Mouse (Mus musculus) T-cell, adult 2 months (primary cell): ENCODE measurements around the gene Otud4.
"Not testable (repeated sequence)": the region's sequence is repeated elsewhere in the genome, so short reads cannot be mapped to it uniquely, and the experiment has no call there.

Experiments
- DNase-seq: peaks from one replicate; pipeline ENCODE4 v3.0.0; 2022; ENCODE audit warnings: low spot score

Gene Otud4

GRCm38 (mm10) chr8:79639586-79640451, at the start of gene Otud4:
Gene Otud4, plus strand, starts transcription at chr8:79639618.
- peak; percentile 43 for DNase-seq

- no peak for DNase-seq
These were observed 38.5 kb upstream of the Otud4 start for GRCm38 (mm10) chr8:79600962-79601361.

- DNase-seq = not testable (repeated sequence)
These were observed 36.2 kb upstream of the Otud4 start for GRCm38 (mm10) chr8:79603204-79603603.

GRCm38 (mm10) chr8:79606225-79606624, 33.2 kb upstream of the Otud4 start:
- DNase-seq = no peak

GRCm38 (mm10) chr8:79606751-79607300, 32.6 kb upstream of the Otud4 start:
- DNase-seq = no peak

- no peak for DNase-seq
These were observed 30.7 kb upstream of the Otud4 start for GRCm38 (mm10) chr8:79608701-79609100.

- no peak for DNase-seq
These were observed 29.1 kb upstream of the Otud4 start for GRCm38 (mm10) chr8:79610268-79610667.

- no peak for DNase-seq
These were observed 27.1 kb upstream of the Otud4 start for GRCm38 (mm10) chr8:79612298-79612697.

- peak; percentile 7 for DNase-seq
These were observed 26.5 kb upstream of the Otud4 start for GRCm38 (mm10) chr8:79612965-79613364.

GRCm38 (mm10) chr8:79615741-79616350, 23.6 kb upstream of the Otud4 start:
- DNase-seq = no peak

GRCm38 (mm10) chr8:79618906-79619305, 20.5 kb upstream of the Otud4 start:
- DNase-seq = no peak

- DNase-seq = no peak
These were observed 20.1 kb upstream of the Otud4 start for GRCm38 (mm10) chr8:79619353-79619752.

- no peak for DNase-seq
These were observed 19.4 kb upstream of the Otud4 start for GRCm38 (mm10) chr8:79620000-79620399.

- no peak for DNase-seq
These were observed 18.7 kb upstream of the Otud4 start for GRCm38 (mm10) chr8:79620489-79621276.

GRCm38 (mm10) chr8:79622346-79622745, 17.1 kb upstream of the Otud4 start:
- DNase-seq = no peak

GRCm38 (mm10) chr8:79623351-79623750, 16.1 kb upstream of the Otud4 start:
- no peak for DNase-seq

- no peak for DNase-seq
These were observed 15.0 kb upstream of the Otud4 start for GRCm38 (mm10) chr8:79624416-79624815.

- no peak for DNase-seq
These were observed 13.2 kb upstream of the Otud4 start for GRCm38 (mm10) chr8:79626213-79626612.

- no peak for DNase-seq
These were observed 3.9 kb upstream of the Otud4 start for GRCm38 (mm10) chr8:79635491-79635890.

- DNase-seq = no peak
These were observed 3.3 kb upstream of the Otud4 start for GRCm38 (mm10) chr8:79636151-79636550.

GRCm38 (mm10) chr8:79637237-79637636, 2.2 kb upstream of the Otud4 start:
- DNase-seq = no peak

- DNase-seq = no peak
These were observed 1.3 kb upstream of the Otud4 start for GRCm38 (mm10) chr8:79638001-79638706.
